Mouse (Mus musculus) brain, embryonic 14.5 days (tissue): ENCODE measurements around the gene Hist1h2bp. TPM values are rescaled to one million over a fixed set of nuclear protein-coding genes. Genes with fewer than 3 reads are reported as not detected.
A peak's percentile ranks its signal among the peaks of the same experiment; 100 is the strongest.
"Not testable (repeated sequence)": the region's sequence is repeated elsewhere in the genome, so short reads cannot be mapped to it uniquely, and the experiment has no call there.

Experiments
- DNase-seq: peaks from one replicate; pipeline ENCODE4 v3.0.0-alpha.2; 2011; ENCODE audit warnings: low read depth
- CTCF ChIP-seq: fragments of 200-500 bp; IDR thresholded peaks from 2 replicates; pipeline ENCODE4 v1.5.1; 2012; ENCODE audit warnings: inconsistent platforms, mild to moderate bottlenecking, moderate library complexity, borderline replicate concordance; ENCODE audit not compliant: insufficient read depth, insufficient read length; ENCODE audit errors: extremely low read depth
- POLR2A ChIP-seq: fragments of 200-500 bp; IDR thresholded peaks from 2 replicates; pipeline ENCODE4 v1.6.1; 2012; ENCODE audit warnings: mild to moderate bottlenecking, inconsistent platforms, borderline replicate concordance; ENCODE audit not compliant: poor library complexity, insufficient read depth, insufficient read length, severe bottlenecking; ENCODE audit errors: extremely low read depth
- polyA plus RNA-seq: library from polyadenylated mRNA; depleted of rRNA; stranded (reverse); fragments of >200 nt; gene quantifications from 2 replicates; pipeline ENCODE4 v1.2.3, GENCODE M21; 2012

Gene Hist1h2bp
- polyA plus RNA-seq, 1 experiment, result 2.5 TPM

DNA sequence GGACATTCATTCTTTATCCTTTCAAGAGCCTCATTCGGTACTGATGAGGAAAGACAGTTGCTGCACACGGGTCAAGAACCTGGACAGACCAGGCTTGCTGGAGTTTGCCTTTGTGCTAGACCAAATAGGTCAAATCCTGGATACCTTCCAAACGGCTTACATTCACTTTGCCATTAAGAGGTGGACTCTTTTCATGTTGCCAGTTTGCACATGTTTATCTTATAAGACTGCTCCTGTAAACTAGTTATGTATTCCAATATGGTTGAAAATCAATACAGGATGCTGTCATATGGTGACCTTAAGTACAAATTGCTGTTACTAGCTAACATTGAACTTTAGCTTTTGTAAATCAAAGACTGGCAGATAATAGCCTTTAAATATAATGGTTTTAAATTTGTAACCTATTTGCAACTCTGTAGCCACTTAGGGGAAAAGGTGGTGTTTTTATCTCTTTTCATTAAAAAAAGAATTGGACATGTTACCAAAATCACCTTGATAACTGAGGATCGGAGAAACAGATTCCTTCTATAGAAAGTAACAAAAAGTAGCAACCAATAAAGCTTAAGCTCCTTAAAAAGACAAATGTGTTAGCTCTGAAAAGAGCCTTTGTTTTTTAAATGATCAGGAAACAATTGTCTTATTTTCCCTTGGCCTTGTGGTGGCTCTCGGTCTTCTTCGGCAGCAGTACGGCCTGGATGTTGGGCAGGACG is 917 bp upstream of the Hist1h2bp start:
- TF ChIP-seq CTCF (no peak), POLR2A (no peak)
- DNase-seq, result peak; percentile 72

- TF ChIP-seq POLR2A, result no peak
- no peak for TF ChIP-seq CTCF
- DNase-seq, result peak; percentile 63
These were observed 716 bp downstream of the Hist1h2bp start for GRCm38 (mm10) chr13:21787760-21788593.

DNA sequence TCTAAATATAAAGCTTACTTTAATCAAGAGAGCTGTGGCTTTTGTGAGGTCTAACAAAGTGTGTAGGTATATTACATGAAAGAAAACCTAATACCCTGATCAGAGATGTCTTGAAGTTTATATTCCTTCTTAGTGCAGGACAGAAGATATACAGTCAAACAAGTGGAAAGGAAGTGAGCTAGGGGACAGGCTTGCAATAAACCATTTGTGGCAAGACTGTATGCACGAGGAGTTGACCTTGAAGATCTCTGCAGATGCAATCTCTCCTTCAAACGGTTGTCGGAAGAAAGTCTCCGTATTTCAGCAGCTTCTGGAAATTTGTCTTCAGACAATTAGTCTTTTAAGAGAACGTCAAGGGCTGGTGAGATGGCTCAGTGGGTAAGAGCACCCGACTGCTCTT is 2.7 kb downstream of the Hist1h2bp start:
- TF ChIP-seq POLR2A (no peak), CTCF (no peak)
- DNase-seq, result no peak

GRCm38 (mm10) chr13:21790601-21791283 is 3.5 kb downstream of the Hist1h2bp start:
- TF ChIP-seq POLR2A, result no peak
- TF ChIP-seq CTCF, result no peak
- DNase-seq, result peak; percentile 41

DNA sequence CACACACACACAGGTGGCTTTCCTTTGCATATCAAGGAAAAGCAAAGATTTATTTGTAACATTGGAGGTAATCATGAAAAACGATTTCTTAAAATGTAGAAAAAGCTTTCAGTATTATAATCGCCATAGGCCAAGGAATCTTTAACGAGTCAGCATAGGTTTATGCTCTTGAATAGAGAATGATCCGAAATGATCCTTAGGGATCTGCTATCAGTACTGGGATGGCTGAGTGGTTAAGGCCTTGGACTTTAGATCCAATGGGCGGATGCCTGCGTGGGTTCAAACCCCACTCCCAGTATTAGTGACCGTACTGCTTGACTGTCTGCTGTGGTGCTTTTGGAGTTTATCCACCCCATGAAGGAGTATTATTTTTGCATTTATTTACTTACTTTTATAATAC is 8.3 kb downstream of the Hist1h2bp start:
- no peak for TF ChIP-seq CTCF
- TF ChIP-seq POLR2A, result no peak
- no peak for DNase-seq

DNA sequence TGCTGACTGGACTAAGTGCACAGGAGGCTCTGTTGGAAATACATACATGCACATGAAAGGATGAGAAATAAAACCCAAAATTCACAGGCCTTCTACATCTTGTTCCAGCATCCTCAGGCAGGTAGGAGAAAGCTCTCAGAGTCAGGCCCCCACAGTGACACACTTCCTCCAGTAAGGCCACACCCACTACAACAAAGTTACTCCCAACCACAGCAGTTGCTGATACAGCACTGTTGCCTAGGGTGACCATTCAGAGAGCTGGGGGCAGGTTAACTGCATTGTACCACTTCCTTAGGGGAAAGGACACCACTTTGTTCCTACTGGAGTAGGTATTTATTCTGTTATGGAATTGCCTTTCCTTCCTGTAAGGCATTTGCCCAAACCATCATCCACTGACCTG is 9.9 kb downstream of the Hist1h2bp start:
- DNase-seq, result not testable (repeated sequence)

DNA sequence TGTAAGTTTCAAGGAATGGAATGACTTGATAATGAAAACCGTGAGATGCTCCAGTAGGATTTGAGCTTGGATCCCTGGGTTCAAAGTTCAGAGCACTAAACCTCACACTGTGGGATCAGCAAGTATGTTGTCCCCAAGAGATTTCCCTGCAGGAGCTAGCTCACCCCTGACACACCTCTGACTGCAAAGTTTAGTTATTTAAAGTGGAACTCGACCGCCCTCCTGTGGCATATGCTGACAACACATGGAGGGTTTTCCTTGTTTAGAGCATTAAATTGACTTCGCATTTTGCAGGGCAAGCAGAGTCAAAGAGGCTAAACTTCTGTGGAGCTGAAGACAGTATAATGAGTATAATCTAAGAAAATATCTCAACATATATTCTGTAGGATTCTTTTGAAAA is 15.8 kb downstream of the Hist1h2bp start:
- DNase-seq, result not testable (repeated sequence)

- DNase-seq, result not testable (repeated sequence)
These were observed 22.8 kb downstream of the Hist1h2bp start, which contains the start of the genes Hist1h2bq and Hist1h2ao for GRCm38 (mm10) chr13:21810073-21810472. Gene Hist1h2bq, minus strand, starts transcription at chr13:21810197. Gene Hist1h2ao, plus strand, starts transcription at chr13:21810465.

DNA sequence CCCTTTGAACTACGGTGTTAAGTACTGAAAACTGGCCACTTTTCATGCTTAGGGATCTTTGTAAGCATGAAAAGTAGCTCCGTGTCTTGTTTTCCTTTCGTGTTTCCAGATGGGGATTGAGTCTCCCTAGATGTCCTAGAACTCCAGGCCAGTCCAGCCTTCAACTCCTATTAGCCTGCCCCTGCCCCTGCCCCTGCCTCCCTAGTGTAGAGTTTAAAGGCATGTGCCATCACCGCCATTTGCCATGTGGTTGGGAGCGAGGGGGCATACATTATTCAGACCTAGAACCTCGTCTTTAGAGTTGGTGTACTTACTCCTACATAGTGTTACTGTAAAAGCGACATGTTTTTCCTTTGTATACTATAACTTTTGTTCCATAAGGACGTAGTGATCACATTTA is 23.8 kb downstream of the Hist1h2bp start:
- not testable (repeated sequence) for DNase-seq

DNA sequence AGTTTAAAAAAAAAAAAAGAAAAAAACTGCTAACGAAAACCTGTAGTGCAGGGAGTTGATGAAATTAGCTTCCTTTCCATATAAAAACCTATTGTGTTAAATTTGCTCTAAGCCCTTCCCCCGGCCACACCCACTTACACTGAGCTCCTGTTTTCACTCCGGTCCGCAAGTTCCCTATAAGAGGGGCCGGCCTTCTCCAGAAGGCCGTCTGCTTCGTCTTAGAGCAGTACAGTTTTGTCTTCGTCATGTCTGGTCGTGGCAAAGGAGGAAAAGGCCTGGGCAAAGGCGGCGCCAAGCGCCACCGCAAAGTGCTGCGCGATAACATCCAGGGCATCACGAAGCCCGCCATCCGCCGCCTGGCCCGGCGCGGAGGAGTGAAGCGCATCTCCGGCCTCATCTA is 24.3 kb downstream of the Hist1h2bp start, which contains the start of gene Hist1h4m:
Gene Hist1h4m (plus strand): TSS at position 208 of the 400 bp plus-strand sequence.
- DNase-seq, result not testable (repeated sequence)

- not testable (repeated sequence) for DNase-seq
These were observed 24.8 kb downstream of the Hist1h2bp start for GRCm38 (mm10) chr13:21812092-21812491.

DNA sequence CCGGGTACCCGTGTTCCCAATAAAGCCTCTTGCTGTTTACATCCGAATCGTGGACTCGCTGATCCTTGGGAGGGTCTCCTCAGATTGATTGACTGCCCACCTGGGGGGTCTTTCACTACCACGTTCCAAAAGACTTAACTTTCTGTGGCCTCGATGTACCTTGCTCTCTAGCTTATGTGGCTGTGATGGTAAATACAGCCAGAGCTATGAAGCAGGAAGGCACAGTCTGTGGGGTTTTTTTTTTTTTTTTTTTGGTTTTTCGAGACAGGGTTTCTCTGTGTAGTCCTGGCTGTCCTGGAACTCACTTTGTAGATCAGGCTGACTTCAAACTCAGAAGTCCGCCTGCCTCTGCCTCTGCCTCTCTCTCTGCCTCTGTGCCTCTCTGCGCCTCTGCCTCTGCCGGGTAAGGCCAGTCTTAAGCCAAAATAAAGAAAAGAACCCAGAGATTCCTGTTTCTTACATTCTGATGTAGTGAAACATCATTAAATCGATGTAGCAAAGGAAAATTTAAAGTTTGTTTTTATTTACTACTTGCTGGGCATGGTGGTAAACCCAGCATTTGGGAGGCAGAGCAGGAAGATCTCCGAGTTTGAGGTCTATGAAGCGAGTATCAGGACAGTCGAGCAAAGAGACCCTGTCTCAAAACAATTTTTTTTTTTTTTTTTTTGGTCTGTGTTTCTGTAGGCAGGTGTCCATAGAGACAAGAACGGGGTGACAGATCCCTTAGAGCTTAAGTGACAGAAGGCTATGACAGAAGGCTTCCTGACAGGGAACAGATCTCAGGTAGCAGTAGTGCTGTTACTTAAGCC is 33.0 kb downstream of the Hist1h2bp start:
- DNase-seq, result not testable (repeated sequence)
